Mouse (Mus musculus) cerebellum, postnatal 36 days (tissue): ENCODE data around the gene Ralgps1.

ENCODE experiments used
- DNase-seq, 2 experiments: peaks; one replicate each; pipeline ENCODE4 v3.0.0; 2021 to 2022; ENCODE audit warnings: mixed read lengths in 2 of 2

The Ralgps1 gene

DNA sequence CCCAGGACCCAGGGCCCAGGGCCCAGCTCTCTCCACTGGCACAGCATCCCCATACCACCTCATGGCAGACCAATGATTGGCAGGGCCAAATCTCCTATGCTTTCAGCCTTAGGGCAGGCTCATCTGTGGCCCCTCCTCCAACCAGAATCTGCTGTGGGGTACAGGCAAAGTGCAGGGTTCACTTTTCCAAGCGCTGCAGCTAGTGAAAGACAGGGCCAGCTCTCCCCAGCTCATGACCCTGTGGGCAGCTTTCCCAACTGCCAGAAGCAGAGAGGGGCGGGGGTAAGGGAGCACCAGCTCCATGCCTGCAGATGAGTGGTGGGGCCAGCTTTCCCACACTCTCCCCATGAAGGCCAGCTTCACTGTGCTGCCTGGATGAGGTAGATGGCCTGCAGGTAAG lies 160.4 kb downstream of the Ralgps1 start:
- DNase-seq: no peak

DNA sequence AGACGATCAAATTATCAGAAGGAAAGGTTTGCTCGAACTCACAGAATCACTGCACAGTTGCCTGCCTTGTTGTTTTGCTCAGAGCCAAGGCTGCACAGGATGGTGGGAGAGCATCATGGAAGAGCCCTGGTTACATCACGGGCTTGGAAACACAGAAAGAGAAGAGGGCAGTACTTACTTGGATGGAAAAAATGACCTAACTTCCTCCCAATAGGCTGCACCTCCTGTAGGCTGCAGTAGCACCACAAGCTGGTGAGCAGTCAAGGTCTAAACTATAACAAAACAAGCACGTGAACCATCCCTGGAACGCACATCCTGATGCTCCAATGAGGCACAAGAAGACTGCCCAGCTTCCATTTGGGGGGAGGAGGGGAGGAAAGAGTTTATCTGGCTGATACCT lies 163.2 kb downstream of the Ralgps1 start:
- DNase-seq: no peak

DNA sequence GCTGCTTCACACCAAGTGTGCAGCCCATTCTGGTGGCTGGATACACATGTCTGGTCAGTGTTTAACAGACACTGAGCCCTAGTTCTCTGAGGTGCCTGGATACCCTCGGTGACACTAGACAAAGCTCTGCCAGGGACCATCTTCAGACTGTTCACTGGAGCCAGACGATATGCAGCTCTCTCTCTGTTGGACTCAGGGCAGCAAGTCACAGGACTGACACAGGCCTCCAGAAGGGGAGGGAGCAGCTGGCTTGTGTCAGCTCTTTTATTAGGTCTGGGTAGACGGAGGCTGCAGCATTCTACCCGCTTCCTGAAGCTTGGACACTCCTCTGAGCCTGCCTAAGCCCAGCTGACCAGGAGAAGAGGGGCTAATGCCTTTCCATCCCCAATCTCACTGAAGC lies 164.2 kb downstream of the Ralgps1 start:
- DNase-seq: no peak

DNA sequence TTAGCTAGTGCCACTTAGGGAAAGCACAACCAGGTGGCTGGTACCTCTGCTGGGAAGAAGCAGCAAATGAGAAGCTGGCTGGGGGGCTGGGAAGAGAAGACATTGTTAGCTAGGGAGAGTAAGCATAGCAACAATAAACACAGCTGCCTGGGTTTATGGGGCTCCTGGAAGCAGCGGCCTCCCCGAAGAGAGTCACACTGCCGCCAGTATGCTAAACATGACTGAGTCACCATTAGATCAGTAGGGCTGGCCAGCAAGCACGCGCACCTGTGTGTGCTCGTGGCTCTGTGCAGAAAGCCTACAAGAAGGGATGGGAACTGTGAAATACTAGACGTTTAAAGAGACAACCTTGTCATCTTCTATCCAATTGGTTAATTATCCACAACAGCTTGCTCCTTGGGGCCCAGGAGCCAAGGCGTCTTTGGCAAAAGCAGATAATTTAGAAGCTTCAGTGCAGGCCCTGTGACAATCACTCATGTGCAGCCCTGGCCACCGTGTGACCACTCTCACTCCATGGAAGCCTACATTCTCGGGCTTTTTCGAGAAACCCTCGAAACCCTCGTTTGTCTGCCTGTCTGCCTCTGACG lies 165.3 kb downstream of the Ralgps1 start:
- peak in 1 of 2 experiments; percentile 34 for DNase-seq

DNA sequence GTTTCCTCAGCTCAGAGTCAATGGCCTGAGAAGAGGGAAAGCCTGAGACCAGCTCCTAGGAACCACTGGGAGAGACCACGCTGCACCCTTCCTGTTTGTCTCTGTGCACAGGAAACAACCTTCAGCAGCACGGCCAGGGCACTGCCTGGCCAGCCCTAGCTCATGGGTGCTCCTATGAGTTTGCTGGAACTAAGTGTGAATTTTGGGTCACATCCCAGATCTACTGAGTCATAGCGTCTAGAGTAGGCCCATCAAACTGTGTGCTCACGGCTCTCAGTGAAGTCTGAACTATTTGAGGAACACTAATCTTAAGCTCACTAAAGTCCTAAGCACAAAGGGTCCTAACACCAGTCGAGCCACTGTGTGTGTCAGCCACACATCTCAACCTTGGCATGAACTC lies 166.3 kb downstream of the Ralgps1 start:
- no peak for DNase-seq

DNA sequence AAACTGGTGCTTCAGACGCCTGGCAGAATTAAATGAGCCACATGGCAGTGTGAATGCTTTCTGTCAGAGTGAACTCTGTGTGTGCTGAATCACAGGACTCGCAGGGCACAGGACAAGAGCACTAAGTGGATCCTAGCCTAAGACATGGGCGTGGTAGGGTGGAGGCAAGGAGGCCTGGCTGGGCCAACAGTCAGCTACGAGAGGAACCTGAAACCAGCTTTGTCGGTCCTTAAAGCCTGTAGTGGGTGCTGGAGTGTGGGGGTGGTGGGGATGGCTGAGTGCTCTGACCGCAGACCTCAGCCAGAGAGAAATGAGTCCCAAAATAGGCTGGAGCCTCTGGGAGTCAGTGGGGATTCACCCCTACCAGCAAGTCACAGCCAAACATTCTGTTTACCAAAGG lies 168.0 kb downstream of the Ralgps1 start:
- DNase-seq: no peak

DNA sequence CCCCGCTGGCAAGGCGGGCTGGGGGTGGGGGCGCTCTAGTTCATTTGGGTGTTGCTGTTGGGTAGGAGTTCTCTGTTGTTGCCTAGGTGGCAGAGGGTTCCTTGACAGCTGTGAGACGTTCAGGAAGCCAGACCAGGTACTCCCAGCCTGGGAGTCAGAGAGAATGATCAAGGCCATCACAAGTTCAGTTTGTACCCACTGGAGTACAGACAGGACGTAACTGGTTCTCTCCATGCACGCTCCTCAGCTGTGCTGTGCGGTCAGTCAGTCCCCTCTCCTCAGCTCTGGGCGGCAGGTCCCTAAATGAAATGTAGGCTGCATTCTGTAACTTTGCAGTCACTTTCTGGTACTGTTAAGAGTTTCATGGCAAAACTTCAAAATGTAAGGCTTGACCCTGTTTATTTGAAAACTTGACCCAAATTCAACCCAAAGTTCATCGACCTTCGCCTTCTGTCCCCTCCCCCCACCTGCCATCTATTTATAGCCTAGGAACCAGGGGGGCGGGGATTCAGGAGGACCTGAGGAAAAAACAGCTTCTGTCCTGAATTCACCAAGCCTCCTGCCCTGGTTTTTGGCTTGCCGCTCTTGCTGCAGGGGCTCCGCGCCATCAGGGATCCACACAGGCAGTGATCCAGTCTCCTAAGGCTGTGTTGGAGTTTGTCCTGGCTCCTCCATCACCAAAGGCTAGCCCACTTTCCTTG lies 170.8 kb downstream of the Ralgps1 start:
- DNase-seq: peak in 1 of 2 experiments; percentile 24

DNA sequence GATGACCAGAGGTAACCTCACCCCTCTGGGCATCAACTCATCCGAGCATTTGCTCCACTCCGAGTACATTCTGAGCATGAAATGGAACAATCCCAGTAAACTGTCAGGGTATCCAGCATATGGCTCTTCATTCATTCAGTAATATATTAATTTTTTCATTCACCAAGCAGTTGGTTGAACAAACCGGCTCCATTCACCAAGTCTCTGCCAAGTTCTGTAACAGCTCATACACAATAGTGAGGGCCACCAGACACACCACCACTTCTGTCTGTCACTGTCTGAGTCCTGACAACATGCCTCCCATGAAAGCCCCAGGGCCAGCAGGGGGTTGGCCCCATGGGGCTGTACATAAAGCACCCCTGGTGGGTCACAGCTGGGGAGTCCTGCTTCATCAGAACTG lies 181.3 kb downstream of the Ralgps1 start:
- no peak for DNase-seq

DNA sequence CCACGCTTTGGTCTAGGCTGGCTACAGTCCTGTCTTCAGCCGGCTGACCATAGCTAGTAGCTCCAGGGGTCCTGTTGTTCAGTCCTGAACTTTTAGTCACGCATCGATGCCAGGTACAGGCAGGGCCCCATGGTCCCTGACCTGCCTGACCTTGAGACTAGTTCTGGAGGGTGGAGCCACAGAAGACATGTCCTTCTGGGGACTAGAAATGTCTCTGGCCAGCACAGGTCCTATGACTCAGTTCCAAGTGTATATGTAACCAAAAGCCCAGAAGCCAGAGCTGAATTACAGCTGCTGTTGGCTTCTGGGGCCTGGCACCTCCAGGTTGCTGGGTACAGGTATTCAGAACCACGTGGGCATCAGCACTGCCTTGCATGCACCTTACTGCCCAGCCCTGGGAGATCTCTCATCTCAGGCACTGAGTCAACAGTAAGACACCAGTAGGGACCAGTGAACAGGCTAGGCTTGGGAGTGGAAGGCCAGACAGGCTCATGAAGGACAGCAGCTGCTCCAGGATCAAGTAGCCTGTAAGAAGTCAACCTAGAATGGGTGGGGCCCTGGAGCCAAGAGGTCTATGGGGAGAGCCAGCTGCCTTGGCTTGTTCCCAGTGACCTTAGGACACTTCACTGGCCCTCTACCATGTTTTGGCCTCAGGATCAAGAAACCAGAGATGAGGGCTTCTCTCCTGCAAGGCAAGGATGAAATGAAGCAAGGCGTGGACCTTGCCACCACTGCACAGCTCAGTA lies 182.2 kb downstream of the Ralgps1 start:
- DNase-seq: no peak

DNA sequence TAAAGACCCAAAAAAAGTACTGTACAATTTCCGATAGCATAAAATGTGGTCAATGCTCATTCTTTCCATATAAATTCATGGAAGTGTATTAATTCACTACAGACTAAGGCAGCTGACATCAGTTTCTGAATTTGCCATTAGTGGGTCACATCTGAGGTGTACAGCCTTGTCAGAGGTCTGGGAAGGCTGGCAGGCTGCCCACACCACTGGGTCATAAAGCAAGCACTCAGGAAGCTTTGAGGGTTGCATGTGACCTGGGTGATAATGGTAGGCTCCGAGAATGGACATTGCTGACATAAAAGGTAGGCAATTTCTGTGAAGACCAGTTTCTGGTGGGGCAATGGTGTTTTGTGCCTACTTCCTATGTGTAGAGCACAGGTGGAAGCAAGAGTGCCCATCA lies 183.4 kb downstream of the Ralgps1 start:
- no peak for DNase-seq

DNA sequence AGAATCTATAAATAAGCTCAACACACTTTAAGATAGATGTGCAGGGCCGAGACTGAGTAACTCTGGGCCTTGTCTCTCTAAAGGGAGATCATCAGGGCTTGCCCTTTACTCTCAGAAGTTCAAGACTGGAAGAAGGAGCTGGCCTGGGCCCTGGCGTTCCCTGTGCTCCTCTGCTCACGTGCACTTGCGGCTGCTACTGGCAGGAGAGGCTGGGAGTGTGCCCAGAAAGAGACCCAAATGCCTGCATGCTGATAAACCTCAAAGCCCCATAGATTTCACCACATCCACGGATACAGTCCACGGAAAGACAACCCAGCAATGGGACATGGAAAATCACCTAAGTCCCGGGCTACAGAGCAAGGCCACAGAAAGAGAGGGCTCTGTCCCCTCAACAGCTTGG lies 184.8 kb downstream of the Ralgps1 start:
- no peak for DNase-seq

DNA sequence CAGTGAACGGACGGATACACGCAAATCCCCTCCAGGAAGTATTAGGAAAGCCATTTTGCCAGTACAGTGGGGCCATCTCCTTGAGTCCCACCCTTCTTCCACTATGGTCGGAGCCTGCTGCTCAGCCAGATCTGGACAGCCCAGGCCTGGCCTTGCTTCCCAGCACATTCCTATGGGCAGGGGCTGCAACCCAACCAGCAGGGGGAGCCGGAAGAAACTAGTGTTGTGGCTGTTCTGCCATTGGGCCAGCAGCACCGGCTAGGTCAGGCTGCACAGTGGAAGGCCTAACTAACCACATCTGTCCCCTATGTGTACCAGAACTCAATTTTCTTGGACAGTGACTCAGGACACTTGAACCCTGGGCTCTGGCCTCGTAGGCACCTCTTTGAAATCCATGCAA lies 186.0 kb downstream of the Ralgps1 start:
- DNase-seq: no peak

DNA sequence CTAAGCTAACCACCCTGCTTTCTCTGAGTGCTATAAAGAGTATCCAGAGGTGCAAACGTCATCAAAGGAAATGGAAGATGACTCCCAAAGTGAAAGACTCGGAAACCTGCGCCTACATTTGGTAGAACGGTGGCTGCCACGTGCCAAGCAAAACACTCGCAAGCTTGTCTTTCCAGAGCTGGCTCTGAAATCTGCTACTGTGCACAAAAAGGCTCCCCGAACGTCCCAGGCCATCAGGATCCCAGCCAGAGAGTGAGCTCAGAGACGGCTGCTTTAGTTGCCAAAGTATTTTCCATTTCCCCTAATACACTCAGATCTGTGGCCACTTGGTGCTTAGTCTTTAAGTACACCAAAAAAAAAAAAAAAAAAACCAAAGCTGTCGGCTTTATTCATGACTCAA lies 186.6 kb downstream of the Ralgps1 start:
- no peak for DNase-seq

DNA sequence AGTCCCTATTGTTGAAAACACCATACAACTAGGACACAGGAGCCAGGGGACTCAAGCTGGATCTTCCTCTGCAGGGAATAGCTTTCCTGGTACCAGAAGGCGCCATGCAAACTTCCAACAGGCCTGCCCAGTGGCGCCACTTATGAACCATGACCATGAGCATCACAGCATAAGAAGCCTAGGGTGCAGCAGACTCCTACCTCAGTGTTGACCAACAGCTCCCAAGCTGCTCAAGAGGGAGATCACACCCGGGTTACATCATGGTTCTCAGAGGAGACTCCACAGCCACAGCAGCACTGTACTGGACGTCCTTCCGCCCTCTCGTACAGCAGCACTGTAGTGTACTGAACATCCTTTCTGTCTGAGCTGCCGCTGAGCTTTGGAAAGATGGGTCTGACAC lies 188.0 kb downstream of the Ralgps1 start:
- no peak for DNase-seq

DNA sequence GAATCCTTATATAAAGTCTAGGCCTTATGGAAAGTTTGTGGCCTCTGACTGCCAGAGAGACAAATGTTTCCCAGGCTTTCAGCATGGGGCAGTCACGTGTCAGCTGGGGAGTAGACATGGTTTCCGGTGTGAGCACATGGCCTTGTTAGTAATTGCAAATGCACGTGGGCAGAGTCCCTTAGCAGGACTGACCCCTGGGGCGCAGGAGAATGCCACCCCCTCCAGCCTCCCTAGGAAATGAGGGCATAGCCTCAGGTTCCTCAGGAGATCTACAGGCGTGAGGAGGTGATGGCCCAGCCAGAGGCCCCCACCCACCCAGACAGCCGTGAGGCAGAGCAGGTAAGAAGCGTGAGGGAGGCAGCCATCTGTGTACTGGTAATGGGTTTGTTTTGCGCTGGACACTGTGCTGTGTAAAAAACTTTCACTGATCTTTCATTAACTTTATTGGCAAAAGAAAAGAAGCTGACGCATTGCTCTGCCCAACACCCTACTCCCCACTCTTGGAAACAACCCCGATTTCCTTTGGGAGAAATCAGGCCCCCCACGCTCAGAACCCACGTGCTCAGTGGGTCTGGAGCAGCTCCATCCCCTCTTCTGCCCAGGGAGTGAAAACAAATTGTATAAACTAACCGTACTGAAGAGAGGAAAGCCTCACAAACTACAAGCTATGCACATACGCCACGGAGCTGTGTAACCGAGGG lies 191.2 kb downstream of the Ralgps1 start:
- DNase-seq: no peak

DNA sequence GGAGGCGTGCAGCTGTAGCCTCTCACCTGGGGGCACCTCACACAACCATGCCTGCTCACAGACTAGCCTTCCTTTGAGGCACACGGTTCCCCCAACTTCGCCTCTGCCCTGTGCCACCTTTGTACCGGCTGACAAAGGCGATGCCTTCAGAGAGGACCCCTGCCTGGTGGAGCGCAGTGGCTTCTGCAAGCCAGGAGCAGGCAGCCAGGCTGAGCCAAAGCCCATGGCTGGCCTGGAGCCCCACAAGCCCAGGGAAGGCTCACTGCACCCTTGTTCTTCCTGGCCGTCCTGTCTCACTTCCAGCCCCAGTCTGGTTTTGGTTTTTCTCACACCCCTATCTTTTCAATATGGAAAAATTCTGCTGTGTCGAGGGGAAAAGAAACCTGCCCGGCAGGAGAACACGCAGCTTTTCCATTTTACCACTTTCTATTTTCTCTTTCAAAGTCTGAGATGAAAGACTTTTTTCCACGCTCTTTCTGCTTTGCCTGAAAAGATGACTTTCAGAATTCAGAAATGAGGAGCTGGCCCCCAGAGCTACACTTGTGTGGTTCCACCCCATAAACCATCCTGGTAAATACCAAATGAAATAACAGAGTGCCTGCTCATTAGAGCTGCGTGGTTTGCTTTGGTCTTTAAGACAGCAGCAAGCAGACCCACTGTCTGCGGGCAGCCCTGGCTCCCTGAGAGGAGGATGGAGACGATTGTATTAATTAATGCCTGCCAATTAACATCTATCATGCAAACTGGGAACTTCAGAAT lies 191.9 kb downstream of the Ralgps1 start:
- DNase-seq: no peak

DNA sequence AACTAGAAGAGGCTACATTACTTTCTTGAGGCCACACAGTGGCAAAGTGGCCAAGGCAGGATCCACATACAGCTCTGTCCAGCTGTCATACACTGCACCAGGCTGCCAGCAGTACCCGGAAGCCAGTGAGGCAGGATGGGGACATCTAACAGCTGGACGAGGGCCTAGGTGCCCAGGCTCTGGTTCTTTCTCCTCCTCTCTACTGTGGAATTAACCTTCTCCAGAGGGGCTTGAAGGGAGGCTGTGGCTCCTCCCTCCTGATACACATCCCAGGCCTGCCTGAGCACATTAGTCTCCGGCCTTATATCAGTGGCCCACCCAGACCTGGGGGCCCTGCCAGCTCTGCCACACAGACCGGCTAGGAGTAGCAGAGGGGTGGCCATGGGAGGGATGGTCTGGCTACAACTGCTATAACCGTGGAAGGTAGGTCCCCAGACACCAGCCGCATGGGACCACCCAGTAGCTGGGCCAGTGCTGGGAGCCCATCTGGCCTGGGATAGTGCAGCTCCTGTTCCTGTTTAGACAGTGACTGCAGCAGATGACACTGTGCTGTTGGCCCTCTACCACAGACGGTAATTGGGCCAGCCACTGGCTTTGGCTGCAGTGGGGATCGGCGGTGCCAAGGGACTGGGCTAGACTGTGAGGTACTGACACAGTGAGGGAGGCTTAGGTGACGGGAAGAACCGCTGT lies 192.9 kb downstream of the Ralgps1 start:
- DNase-seq: peak; percentile 68 to 74

DNA sequence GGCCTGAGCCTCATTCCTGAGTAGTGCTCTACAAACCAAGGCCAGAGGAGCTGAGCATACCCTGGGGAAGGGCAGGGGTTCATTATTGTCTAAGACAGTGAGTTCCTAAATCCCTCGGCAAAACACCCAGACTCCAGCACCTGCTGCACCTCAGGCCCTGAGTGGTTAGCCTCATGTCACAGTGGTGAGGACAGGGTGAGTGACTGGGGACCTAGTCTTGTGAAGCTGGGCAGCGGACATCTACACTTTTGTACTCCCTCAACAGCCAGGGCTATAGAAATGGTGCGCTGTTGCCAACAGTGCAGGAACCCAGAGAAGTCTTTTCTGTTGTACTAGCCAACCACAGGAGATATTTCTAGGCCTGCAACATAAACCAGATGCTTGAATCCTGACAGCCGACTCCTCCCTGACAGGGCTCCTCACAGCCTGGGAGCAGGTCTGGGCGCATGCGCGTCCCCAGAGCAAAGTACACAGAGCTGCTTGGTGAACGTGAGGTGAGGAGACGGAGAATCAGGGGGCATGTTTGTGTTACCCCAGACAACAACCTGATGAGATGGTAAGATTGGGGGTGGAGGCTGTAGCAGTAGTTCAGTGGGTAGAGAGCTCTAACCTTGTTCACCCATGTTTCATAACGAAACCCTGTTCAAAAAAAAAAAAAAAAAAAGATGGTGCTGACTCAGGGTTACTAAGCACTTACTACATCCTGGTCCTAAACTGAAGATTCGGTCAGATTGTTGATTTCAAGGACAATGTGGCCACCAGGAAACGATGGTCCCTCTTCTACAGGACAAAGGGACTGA lies 193.6 kb downstream of the Ralgps1 start:
- DNase-seq: no peak

DNA sequence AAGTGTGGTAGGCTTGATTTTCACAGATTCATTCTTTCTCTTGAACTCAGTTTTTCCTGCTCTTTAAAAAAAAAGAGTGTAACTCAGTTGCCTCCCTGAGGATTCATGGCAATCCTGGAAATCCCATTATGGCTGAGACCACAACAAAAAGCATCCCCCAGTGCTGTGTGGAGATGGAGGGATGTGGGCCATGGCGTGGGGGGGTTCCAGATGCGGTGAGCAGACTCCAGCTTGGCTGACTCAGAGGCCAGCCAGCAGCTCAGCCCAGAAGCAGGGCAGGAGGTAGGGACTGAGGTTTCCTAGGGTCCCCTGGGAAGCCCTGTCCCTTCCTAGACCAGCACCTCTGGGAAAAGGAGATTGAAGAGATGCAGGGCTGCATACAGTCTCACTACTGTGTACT lies 194.4 kb downstream of the Ralgps1 start:
- no peak for DNase-seq

DNA sequence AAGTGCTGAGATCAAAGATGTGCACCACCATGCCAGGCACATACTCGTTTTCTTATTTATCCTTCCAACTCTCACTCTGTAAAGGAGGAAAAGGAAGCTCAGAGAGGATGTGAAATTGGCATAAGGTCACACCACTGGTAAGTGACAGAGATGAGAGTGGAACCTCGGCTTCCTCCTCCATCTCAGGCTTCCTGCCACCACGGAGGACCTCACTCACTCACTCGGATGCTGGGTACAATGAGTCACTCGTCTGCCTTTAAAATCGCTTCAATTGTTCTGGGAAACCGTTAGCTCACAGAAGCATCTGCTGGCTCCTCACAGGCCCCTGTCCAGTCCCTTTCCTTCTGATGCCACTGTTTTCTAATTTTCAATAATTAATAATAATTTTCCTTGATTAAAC lies 194.8 kb downstream of the Ralgps1 start:
- no peak for DNase-seq

DNA sequence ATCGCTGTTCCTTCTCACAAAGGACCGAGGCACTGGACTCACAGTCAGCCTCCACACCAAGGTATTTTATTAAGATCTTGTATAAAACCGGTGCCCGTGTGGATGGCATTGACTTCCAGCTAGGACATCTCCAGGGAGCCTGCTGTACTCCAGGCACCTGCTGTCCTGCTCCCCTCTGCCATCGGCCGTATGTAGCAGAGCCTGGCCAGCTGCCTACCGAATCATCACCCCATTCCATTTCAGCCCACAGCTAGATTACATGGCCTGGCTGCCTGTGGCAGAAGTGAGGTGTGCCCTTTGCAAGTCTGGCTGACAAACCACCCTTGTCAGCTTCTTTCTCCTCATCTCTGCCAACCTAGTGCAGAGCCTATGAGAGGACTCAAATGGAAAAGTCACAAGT lies 197.6 kb downstream of the Ralgps1 start:
- no peak for DNase-seq
